Mouse (Mus musculus) liver, adult 2 months (tissue): ENCODE results near the gene Srsf4.

Source experiments
- CTCF ChIP-seq: fragments of 200-500 bp; IDR thresholded peaks from 2 replicates; pipeline ENCODE4 v1.5.1; 2011; ENCODE audit warnings: low read depth, low read length, control low read depth
- POLR2A ChIP-seq: fragments of 200-500 bp; IDR thresholded peaks from 2 replicates; pipeline ENCODE4 v1.6.1; 2011; ENCODE audit warnings: low read length, control low read depth; ENCODE audit not compliant: insufficient read depth; ENCODE audit errors: extremely low read depth

DNA sequence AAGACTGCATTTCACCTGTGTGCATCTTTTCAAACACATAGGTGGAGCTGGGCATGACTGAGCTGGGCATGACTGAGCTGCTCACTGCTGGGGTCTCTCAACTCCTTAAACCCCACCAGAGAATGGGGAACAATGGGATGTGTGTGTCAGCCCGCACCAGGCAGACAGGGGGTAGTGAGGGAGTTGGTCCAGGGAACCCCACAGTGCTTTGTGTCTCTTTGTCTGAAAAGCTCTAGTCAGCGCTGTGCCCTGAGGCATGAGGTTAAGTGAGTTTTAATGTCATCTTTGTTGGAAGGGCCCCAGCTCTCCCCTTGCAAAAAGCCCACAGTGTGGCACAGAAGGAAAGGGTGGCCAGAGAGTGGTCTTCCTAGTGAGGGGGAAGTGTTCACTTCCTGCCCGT is 48.5 kb upstream of the Srsf4 start:
- TF ChIP-seq POLR2A (no peak), CTCF (no peak)
